Mouse (Mus musculus) urinary bladder, postnatal 25 days (tissue): ENCODE results near the gene Junb.

ENCODE experiments used
- DNase-seq: peaks from one replicate; pipeline ENCODE4 v3.0.0; 2022; ENCODE audit warnings: low spot score

Gene Junb

GRCm38 (mm10) chr8:84987903-84988302 lies 9.4 kb upstream of the Junb start:
- DNase-seq = no peak

GRCm38 (mm10) chr8:84987388-84987787 lies 8.9 kb upstream of the Junb start:
- DNase-seq = no peak

- no peak for DNase-seq
Observed at GRCm38 (mm10) chr8:84986379-84986945, 7.9 kb upstream of the Junb start.

GRCm38 (mm10) chr8:84985684-84986378 lies 7.3 kb upstream of the Junb start:
- DNase-seq = peak; percentile 81

GRCm38 (mm10) chr8:84985049-84985683 lies 6.6 kb upstream of the Junb start:
- DNase-seq = no peak

GRCm38 (mm10) chr8:84984294-84985048 lies 6.0 kb upstream of the Junb start:
- DNase-seq = peak; percentile 54

GRCm38 (mm10) chr8:84982499-84983011 lies 4.0 kb upstream of the Junb start:
- DNase-seq = peak; percentile 39

GRCm38 (mm10) chr8:84981644-84982498 lies 3.4 kb upstream of the Junb start:
- peak; percentile 51 for DNase-seq

GRCm38 (mm10) chr8:84980622-84981358 lies 2.3 kb upstream of the Junb start:
- DNase-seq = peak; percentile 73

- peak; percentile 89 for DNase-seq
Observed at GRCm38 (mm10) chr8:84979599-84980421, 1.3 kb upstream of the Junb start.

GRCm38 (mm10) chr8:84977435-84978247 lies 877 bp downstream of the Junb start:
- DNase-seq = peak; percentile 58

GRCm38 (mm10) chr8:84976763-84977434 lies 1.6 kb downstream of the Junb start:
- peak; percentile 19 for DNase-seq

- peak; percentile 95 for DNase-seq
Observed at GRCm38 (mm10) chr8:84976031-84976762, 2.3 kb downstream of the Junb start.

- peak; percentile 63 for DNase-seq
Observed at GRCm38 (mm10) chr8:84975434-84975833, 3.1 kb downstream of the Junb start.

- no peak for DNase-seq
Observed at GRCm38 (mm10) chr8:84974543-84975142, 3.9 kb downstream of the Junb start.

GRCm38 (mm10) chr8:84973803-84974542 lies 4.5 kb downstream of the Junb start:
- DNase-seq = no peak

- no peak for DNase-seq
Observed at GRCm38 (mm10) chr8:84973079-84973478, 5.4 kb downstream of the Junb start.
